Mouse (Mus musculus) liver, adult 2 months (tissue): ENCODE data around the gene Cfl1.

Experiments
- CTCF ChIP-seq: fragments of 200-500 bp; IDR thresholded peaks from 2 replicates; pipeline ENCODE4 v1.5.1; 2011; ENCODE audit warnings: low read depth, low read length, control low read depth
- POLR2A ChIP-seq: fragments of 200-500 bp; IDR thresholded peaks from 2 replicates; pipeline ENCODE4 v1.6.1; 2011; ENCODE audit warnings: low read length, control low read depth; ENCODE audit not compliant: insufficient read depth; ENCODE audit errors: extremely low read depth

GRCm38 (mm10) chr19:5445747-5446146, 44.5 kb upstream of the Cfl1 start:
- TF ChIP-seq CTCF (no peak), POLR2A (no peak)
